Mouse (Mus musculus): ENCODE results near the gene Ptch1.

- TF ChIP-seq CTCF (IDR thresholded peaks at IDR 0.05; ENCODE audit: low read depth) (no peak), EP300 (IDR thresholded peaks at IDR 0.05; ENCODE audit: low read depth) (no peak)
Measured at GRCm38 (mm10) chr13:63524061-63524460, 49.3 kb downstream of the Ptch1 start.
